Mouse (Mus musculus): Measurements from ENCODE around the gene Slx4ip. TPM values are rescaled to one million over a fixed set of nuclear protein-coding genes. Genes with fewer than 3 reads are reported as not detected.

Slx4ip gene
- polyA plus RNA-seq, 1 experiment from 2014 or later, result 6.3 TPM

DNA sequence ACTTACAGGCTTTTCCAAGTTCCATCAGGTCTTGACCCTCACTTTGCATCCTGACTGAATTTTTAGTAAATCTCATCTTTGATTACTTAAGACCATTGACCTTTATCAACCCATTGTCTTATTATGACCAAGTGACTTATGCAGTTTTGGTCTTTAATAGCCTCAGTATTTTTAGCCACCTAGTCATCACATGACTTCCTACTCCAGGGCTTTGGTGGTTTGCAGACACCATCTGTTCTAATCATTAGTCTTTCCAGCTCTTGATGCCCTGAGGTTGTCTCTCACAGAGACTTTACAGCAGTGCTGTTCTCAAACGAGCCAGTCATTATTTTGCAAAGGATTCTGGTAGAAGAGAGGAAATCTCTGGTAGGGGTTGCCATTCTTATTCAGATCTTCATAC is 121.0 kb downstream of the Slx4ip start:
- H3K4me3 ChIP-seq (ENCODE audit: low read depth, low read length), result no peak overlapping the region
- H3K9ac ChIP-seq, result no peak overlapping the region
- H3K4me1 ChIP-seq (ENCODE audit: insufficient read depth), result no peaks in the 10 kb centered on the region
- no peaks in the 10 kb centered on the region for H3K27me3 ChIP-seq (ENCODE audit: insufficient read depth, low read length)
- no peaks in the 10 kb centered on the region for H3K36me3 ChIP-seq (ENCODE audit: insufficient read depth)
- WGBS, result 55% methylated on average over 1 of the region's 1 CpGs
- no peak overlapping the region for H3K4me2 ChIP-seq
- no peak for DNase-seq
- TF ChIP-seq CTCF (IDR thresholded peaks at IDR 0.05; ENCODE audit: low read depth), result no peak
- H3K27ac ChIP-seq (ENCODE audit: low read depth), result no peak overlapping the region
- no peaks in the 10 kb centered on the region for H3K9me3 ChIP-seq (ENCODE audit: low read depth, low read length)
- ATAC-seq (ENCODE audit: insufficient read depth), result no peak

- Histone ChIP-seq H3K36me3 (ENCODE audit: insufficient read depth) (no peaks in the 10 kb centered on the region), H3K27me3 (ENCODE audit: insufficient read depth, low read length) (no peaks in the 10 kb centered on the region), H3K4me3 (ENCODE audit: low read depth, low read length) (no peak overlapping the region), H3K9me3 (ENCODE audit: low read depth, low read length) (no peaks in the 10 kb centered on the region), H3K27ac (ENCODE audit: low read depth) (no peak overlapping the region), H3K4me1 (ENCODE audit: insufficient read depth) (no peaks in the 10 kb centered on the region), H3K4me2 (no peak overlapping the region), H3K9ac (no peak overlapping the region)
- TF ChIP-seq CTCF (IDR thresholded peaks at IDR 0.05; ENCODE audit: low read depth), result no peak
- no peak for DNase-seq
- ATAC-seq (ENCODE audit: insufficient read depth), result no peak
- 77% methylated on average over 3 of the region's 3 CpGs for WGBS
These were observed 122.1 kb downstream of the Slx4ip start for GRCm38 (mm10) chr2:137013151-137013550.

GRCm38 (mm10) chr2:137013811-137014350 is 122.9 kb downstream of the Slx4ip start:
- Histone ChIP-seq H3K4me2 (no peak overlapping the region), H3K27ac (ENCODE audit: low read depth) (no peak overlapping the region), H3K4me1 (ENCODE audit: insufficient read depth) (no peaks in the 10 kb centered on the region), H3K27me3 (ENCODE audit: insufficient read depth, low read length) (no peaks in the 10 kb centered on the region), H3K36me3 (ENCODE audit: insufficient read depth) (no peaks in the 10 kb centered on the region), H3K9me3 (ENCODE audit: low read depth, low read length) (no peaks in the 10 kb centered on the region), H3K4me3 (ENCODE audit: low read depth, low read length) (no peak overlapping the region), H3K9ac (no peak overlapping the region)
- TF ChIP-seq CTCF (IDR thresholded peaks at IDR 0.05; ENCODE audit: low read depth), result no peak
- ATAC-seq (ENCODE audit: insufficient read depth), result no peak
- DNase-seq, result no peak
- WGBS, result 71% methylated on average over 4 of the region's 4 CpGs

DNA sequence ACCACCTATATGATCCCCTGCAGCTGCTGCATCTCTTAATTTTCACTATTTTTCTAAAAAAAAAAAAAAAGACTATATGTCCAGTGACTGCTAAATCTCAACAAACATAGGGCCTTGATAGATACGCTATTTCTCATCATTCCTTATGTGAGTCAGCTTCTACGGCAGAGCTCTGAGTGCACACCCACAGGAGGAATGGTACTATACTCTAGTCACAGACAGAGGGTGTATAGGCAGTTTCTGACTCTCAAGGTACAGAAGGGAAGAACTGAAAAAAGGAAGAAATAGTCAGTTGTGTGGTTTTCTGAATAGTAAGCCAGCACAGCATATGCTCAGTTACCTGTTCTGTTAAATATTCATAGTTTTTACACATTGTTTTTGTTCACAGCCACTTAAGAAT is 123.4 kb downstream of the Slx4ip start:
- no peak for TF ChIP-seq CTCF (IDR thresholded peaks at IDR 0.05; ENCODE audit: low read depth)
- Histone ChIP-seq H3K4me1 (ENCODE audit: insufficient read depth) (no peaks in the 10 kb centered on the region), H3K36me3 (ENCODE audit: insufficient read depth) (no peaks in the 10 kb centered on the region), H3K4me2 (no peak overlapping the region), H3K9ac (no peak overlapping the region), H3K27ac (ENCODE audit: low read depth) (no peak overlapping the region), H3K4me3 (ENCODE audit: low read depth, low read length) (no peak overlapping the region), H3K27me3 (ENCODE audit: insufficient read depth, low read length) (no peaks in the 10 kb centered on the region), H3K9me3 (ENCODE audit: low read depth, low read length) (no peaks in the 10 kb centered on the region)
- 79% methylated on average over 2 of the region's 2 CpGs for whole genome bisulfite sequencing
- DNase-seq (no peak), ATAC-seq (ENCODE audit: insufficient read depth) (no peak)

DNA sequence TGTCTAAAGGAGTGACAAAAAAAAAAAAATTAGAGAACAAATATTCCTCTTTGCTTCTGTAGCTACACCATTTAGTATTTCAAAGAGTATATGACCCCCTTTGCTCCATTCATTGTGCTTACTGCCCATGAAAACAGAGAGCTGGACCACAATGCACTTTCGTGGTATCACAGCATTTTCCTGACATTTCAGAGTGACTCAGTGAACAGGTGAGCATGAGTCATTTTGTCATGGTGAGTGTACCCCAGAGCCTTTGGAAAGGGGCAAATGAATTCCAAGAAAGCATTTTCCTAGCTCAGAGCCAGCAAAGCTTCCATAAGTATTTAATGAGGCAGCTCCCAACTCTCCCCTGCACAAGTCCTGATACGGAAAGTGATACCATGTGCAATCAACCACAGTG is 153.1 kb downstream of the Slx4ip start:
- ATAC-seq (ENCODE audit: insufficient read depth) (no peak), DNase-seq (no peak)
- Histone ChIP-seq H3K27me3 (ENCODE audit: insufficient read depth, low read length) (no peaks in the 10 kb centered on the region), H3K4me1 (ENCODE audit: insufficient read depth) (no peaks in the 10 kb centered on the region), H3K9me3 (ENCODE audit: low read depth, low read length) (no peaks in the 10 kb centered on the region), H3K4me3 (ENCODE audit: low read depth, low read length) (no peak overlapping the region), H3K4me2 (no peak overlapping the region), H3K9ac (no peak overlapping the region), H3K27ac (ENCODE audit: low read depth) (no peak overlapping the region), H3K36me3 (ENCODE audit: insufficient read depth) (no peaks in the 10 kb centered on the region)
- WGBS, result 92% methylated on average over 2 of the region's 2 CpGs
- TF ChIP-seq CTCF (IDR thresholded peaks at IDR 0.05; ENCODE audit: low read depth), result no peak

DNA sequence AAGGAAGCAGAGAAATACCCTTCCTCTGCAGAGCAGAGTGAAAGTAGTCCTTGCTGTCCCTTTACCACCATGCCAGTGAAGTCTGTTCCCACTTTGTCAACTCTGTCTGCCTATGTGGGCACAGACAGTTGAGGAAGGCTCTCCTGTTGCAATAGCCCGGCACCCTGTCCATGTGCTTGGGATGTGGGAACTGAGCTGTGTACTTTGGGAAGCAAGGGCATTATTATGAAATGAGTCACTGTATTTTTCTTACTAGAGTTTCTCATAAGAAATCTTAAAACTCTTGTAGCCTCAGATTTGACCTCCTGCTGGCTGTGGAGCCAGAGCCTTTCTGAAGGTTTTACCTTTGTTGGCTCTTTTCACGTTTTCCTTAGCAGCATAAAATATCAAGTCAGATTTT is 158.3 kb downstream of the Slx4ip start:
- Histone ChIP-seq H3K27me3 (ENCODE audit: insufficient read depth, low read length) (no peaks in the 10 kb centered on the region), H3K9me3 (ENCODE audit: low read depth, low read length) (no peaks in the 10 kb centered on the region), H3K4me2 (no peak overlapping the region), H3K9ac (no peak overlapping the region), H3K27ac (ENCODE audit: low read depth) (no peak overlapping the region), H3K36me3 (ENCODE audit: insufficient read depth) (no peaks in the 10 kb centered on the region), H3K4me3 (ENCODE audit: low read depth, low read length) (no peak overlapping the region), H3K4me1 (ENCODE audit: insufficient read depth) (no peaks in the 10 kb centered on the region)
- ATAC-seq (ENCODE audit: insufficient read depth) (no peak), DNase-seq (no peak)
- WGBS, result 63% methylated on average over 2 of the region's 2 CpGs
- TF ChIP-seq CTCF (IDR thresholded peaks at IDR 0.05; ENCODE audit: low read depth), result no peak

DNA sequence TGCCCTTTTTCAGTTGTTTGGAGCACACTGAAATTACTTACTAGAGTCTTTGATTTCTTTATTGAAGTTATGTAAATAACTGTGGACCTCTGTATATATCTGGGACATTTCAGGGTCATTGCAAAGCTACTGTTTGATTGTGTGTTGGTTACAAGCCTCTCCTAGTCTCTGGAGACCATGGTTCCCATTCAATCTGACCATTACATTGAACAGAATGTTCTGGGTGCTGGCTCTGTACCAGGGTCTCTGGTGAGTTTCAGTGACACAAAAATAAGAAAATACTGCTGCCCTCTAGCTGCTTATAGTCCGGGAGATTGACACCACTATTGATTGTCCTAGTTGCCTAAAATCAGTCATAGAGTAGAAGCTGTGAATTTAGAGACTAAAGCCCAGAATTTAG is 158.9 kb downstream of the Slx4ip start:
- Histone ChIP-seq H3K9ac (no peak overlapping the region), H3K4me2 (no peak overlapping the region), H3K36me3 (ENCODE audit: insufficient read depth) (no peaks in the 10 kb centered on the region), H3K4me1 (ENCODE audit: insufficient read depth) (no peaks in the 10 kb centered on the region), H3K4me3 (ENCODE audit: low read depth, low read length) (no peak overlapping the region), H3K9me3 (ENCODE audit: low read depth, low read length) (no peaks in the 10 kb centered on the region), H3K27ac (ENCODE audit: low read depth) (no peak overlapping the region), H3K27me3 (ENCODE audit: insufficient read depth, low read length) (no peaks in the 10 kb centered on the region)
- DNase-seq, result peak; percentile 19
- WGBS, result 63% methylated on average over 1 of the region's 1 CpGs
- no peak for TF ChIP-seq CTCF (IDR thresholded peaks at IDR 0.05; ENCODE audit: low read depth)
- ATAC-seq (ENCODE audit: insufficient read depth), result peak; percentile 44; the same call in 1 of the 2 replicates

DNA sequence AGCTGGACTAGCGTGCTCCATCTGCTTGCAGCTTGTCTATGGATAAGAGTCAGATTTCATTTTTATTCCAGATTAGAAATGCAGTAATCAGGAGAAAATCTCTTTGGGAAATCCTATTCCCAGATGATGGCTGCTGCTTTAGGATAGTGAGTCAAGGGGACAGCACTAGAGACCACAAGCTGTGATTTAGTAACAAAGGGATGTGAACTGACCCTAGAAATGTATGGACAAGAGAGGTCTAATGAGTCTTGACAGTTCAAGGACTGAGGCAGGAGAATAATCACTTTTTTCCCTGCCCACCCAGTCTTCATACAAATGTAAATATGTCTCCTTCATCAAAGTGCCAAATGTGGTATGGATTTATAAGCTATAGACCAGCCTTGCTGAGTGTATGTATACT is 172.8 kb downstream of the Slx4ip start:
- Histone ChIP-seq H3K4me2 (no peak overlapping the region), H3K9me3 (ENCODE audit: low read depth, low read length) (no peaks in the 10 kb centered on the region), H3K9ac (no peak overlapping the region), H3K4me1 (ENCODE audit: insufficient read depth) (peaks cover 4% of the 10 kb centered on the region; the same call in 1 of the 2 replicates), H3K27me3 (ENCODE audit: insufficient read depth, low read length) (no peaks in the 10 kb centered on the region), H3K27ac (ENCODE audit: low read depth) (no peak overlapping the region), H3K36me3 (ENCODE audit: insufficient read depth) (0 out of 2 replicates have a peak, but pooled peaks cover 4% of the 10 kb centered on the region), H3K4me3 (ENCODE audit: low read depth, low read length) (no peak overlapping the region)
- 73% methylated on average over 1 of the region's 1 CpGs for WGBS
- ATAC-seq (ENCODE audit: insufficient read depth) (no peak), DNase-seq (no peak)
- TF ChIP-seq CTCF (IDR thresholded peaks at IDR 0.05; ENCODE audit: low read depth), result no peak

Data from lung, embryonic 14.5 days (tissue).